Mouse (Mus musculus): Measurements from ENCODE around the gene Nagpa. TPM values are rescaled to one million over a fixed set of nuclear protein-coding genes. Genes with fewer than 3 reads are reported as not detected.
A peak's percentile ranks its signal among the peaks of the same experiment; 100 is the strongest.

The Nagpa gene
- polyA plus RNA-seq, 1 experiment = 12.0 TPM

DNA sequence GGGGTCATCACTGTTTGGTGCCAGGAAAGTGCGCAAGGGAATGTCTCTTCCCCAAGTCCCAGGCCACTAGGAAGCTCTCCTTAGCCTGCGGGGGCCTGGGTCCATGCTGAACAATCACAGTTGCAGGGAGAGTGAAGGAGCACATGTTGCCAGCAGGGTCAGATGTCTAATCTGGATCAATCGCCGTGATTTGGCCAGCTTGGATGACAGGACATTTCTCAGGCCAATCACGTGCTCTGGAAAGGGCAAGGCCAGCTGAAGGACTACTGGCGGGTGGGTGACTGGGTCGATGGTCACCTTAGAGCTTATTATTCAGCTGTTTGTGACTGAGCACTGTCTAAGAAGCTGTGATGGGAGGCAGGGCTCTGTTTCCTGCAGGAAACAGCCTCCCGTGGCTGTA, 19.7 kb downstream of the Nagpa start:
- peaks cover 13% of the 10 kb centered on the region for H3K27me3 ChIP-seq (ENCODE audit: control insufficient read depth, insufficient read depth, insufficient read length)
- TF ChIP-seq TCF3 (IDR thresholded peaks at IDR 0.05; ENCODE audit: insufficient read length, low read depth) = no peak
- no peak for TF ChIP-seq CEBPB (IDR thresholded peaks at IDR 0.05; ENCODE audit: insufficient read depth, poor library complexity, severe bottlenecking)
- TF ChIP-seq USF1 (IDR thresholded peaks at IDR 0.05; ENCODE audit: low read depth) = no peak
- TF ChIP-seq MYOD1 (IDR thresholded peaks at IDR 0.05; ENCODE audit: control insufficient read depth in 1 of 3, insufficient read length in 2 of 3, low read depth in 2 of 3) = no peak
- no peak for TF ChIP-seq REST (IDR thresholded peaks at IDR 0.05; ENCODE audit: insufficient read depth, insufficient read length)
- TF ChIP-seq SRF (IDR thresholded peaks at IDR 0.05; ENCODE audit: control insufficient read depth, insufficient read length, low read depth) = no peak
- TF ChIP-seq MAX (IDR thresholded peaks at IDR 0.05; ENCODE audit: low read depth) = no peak
- no peak for TF ChIP-seq POLR2A (IDR thresholded peaks at IDR 0.05; ENCODE audit: insufficient read length, low read depth)
- no peak for TF ChIP-seq POLR2AphosphoS2 (IDR thresholded peaks at IDR 0.05; ENCODE audit: insufficient read length, low read depth)
- no peak for TF ChIP-seq E2F4 (IDR thresholded peaks at IDR 0.05; ENCODE audit: insufficient read depth)
- TF ChIP-seq MYOG (IDR thresholded peaks at IDR 0.05; ENCODE audit: control insufficient read depth in 1 of 3, insufficient read depth in 1 of 3, insufficient read length in 2 of 3, low read depth in 2 of 3) = no peak
- no peak for TF ChIP-seq TCF12 (IDR thresholded peaks at IDR 0.05; ENCODE audit: insufficient read depth, poor library complexity, severe bottlenecking)
- no peaks in the 10 kb centered on the region for H3K79me2 ChIP-seq (ENCODE audit: control insufficient read depth, insufficient read depth)
- no peak overlapping the region for H3ac ChIP-seq (ENCODE audit: control insufficient read depth, insufficient read length)
- no peaks in the 10 kb centered on the region for H3K36me3 ChIP-seq (ENCODE audit: control insufficient read depth, insufficient read depth)
- peak overlapping the region; percentile 9 for H3K4me2 ChIP-seq (ENCODE audit: low read depth)
- no peak overlapping the region for H3K4me3 ChIP-seq

DNA sequence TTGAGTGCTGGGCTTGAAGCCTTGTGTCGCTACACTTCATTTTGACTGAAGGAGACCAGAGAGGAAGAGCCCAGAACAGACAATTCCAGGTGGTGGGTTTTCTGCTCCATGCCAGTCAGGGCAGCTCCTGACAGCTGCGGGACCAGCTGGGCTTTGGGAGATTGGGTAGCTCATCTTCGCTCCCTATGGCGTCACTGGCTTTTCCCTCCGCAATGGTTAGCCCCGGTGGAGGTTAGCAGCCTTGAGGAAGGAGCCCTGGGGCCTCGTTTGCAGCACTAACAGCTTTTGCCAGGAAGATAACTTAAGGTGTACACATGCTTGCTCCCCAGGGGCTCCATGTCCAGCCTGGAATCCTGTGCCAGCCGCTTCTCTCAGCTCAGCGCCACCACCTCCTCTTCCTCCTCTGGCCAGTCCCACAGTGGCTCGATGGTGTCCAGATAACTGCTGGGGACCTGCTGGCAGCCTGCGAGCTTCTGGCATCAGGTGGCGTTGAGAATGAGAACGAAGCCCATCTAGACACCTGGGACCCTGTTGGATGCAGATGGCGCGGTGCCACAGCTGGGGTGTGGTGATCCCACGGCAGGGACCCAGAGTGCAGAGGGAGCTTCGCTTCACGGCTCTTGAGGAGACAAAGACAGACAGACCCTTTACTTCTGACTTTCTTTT, 20.4 kb downstream of the Nagpa start:
- H3K27me3 ChIP-seq (ENCODE audit: control insufficient read depth, insufficient read depth, insufficient read length) = peaks cover 15% of the 10 kb centered on the region
- no peak overlapping the region for H3ac ChIP-seq (ENCODE audit: control insufficient read depth, insufficient read length)
- no peaks in the 10 kb centered on the region for H3K79me2 ChIP-seq (ENCODE audit: control insufficient read depth, insufficient read depth)
- H3K36me3 ChIP-seq (ENCODE audit: control insufficient read depth, insufficient read depth) = no peaks in the 10 kb centered on the region
- TF ChIP-seq MYOG (IDR thresholded peaks at IDR 0.05; ENCODE audit: control insufficient read depth in 1 of 3, insufficient read depth in 1 of 3, insufficient read length in 2 of 3, low read depth in 2 of 3) (peak in 2 of 3 experiments; percentile 78 to 88), TCF12 (IDR thresholded peaks at IDR 0.05; ENCODE audit: insufficient read depth, poor library complexity, severe bottlenecking) (peak; percentile 41), TCF3 (IDR thresholded peaks at IDR 0.05; ENCODE audit: insufficient read length, low read depth) (peak; percentile 28), USF1 (IDR thresholded peaks at IDR 0.05; ENCODE audit: low read depth) (no peak), POLR2AphosphoS2 (IDR thresholded peaks at IDR 0.05; ENCODE audit: insufficient read length, low read depth) (no peak), E2F4 (IDR thresholded peaks at IDR 0.05; ENCODE audit: insufficient read depth) (no peak), POLR2A (IDR thresholded peaks at IDR 0.05; ENCODE audit: insufficient read length, low read depth) (no peak), SRF (IDR thresholded peaks at IDR 0.05; ENCODE audit: control insufficient read depth, insufficient read length, low read depth) (no peak), REST (IDR thresholded peaks at IDR 0.05; ENCODE audit: insufficient read depth, insufficient read length) (no peak), MAX (IDR thresholded peaks at IDR 0.05; ENCODE audit: low read depth) (no peak), CEBPB (IDR thresholded peaks at IDR 0.05; ENCODE audit: insufficient read depth, poor library complexity, severe bottlenecking) (no peak), MYOD1 (IDR thresholded peaks at IDR 0.05; ENCODE audit: control insufficient read depth in 1 of 3, insufficient read length in 2 of 3, low read depth in 2 of 3) (peak; percentile 25 to 95 (median 88))
- H3K4me2 ChIP-seq (ENCODE audit: low read depth) = peak overlapping the region; percentile 9
- H3K4me3 ChIP-seq = no peak overlapping the region

DNA sequence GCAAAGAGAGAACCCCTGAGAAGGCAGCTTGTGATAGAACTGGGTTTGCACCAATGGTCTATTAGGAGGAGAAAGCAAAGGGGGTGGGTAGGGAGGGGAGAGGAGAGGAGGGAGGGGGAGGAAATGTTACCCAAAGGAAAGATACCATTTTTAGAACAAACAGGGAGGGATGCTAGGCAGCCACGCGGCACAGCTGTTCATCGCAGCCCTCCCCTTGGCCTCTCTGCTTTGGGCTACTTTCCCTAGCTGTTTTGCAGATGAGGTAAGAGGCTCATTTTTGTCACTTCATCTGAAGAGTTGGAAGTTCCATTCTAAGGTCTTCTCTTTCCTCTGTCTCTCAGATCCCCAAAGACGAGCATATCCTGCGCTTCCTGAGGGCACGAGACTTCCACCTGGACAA, 31.2 kb downstream of the Nagpa start:
- Histone ChIP-seq H3ac (ENCODE audit: control insufficient read depth, insufficient read length) (no peak overlapping the region), H3K27me3 (ENCODE audit: control insufficient read depth, insufficient read depth, insufficient read length) (peaks cover 4% of the 10 kb centered on the region), H3K79me2 (ENCODE audit: control insufficient read depth, insufficient read depth) (no peaks in the 10 kb centered on the region), H3K4me2 (ENCODE audit: low read depth) (peak overlapping the region; percentile 26), H3K4me3 (no peak overlapping the region), H3K36me3 (ENCODE audit: control insufficient read depth, insufficient read depth) (no peaks in the 10 kb centered on the region)
- peak; percentile 28 for TF ChIP-seq TCF3 (IDR thresholded peaks at IDR 0.05; ENCODE audit: insufficient read length, low read depth)
- TF ChIP-seq REST (IDR thresholded peaks at IDR 0.05; ENCODE audit: insufficient read depth, insufficient read length) = no peak
- TF ChIP-seq MYOD1 (IDR thresholded peaks at IDR 0.05; ENCODE audit: control insufficient read depth in 1 of 3, insufficient read length in 2 of 3, low read depth in 2 of 3) = peak; percentile 49 to 94 (median 80)
- peak; percentile 61 to 94 (median 87) for TF ChIP-seq MYOG (IDR thresholded peaks at IDR 0.05; ENCODE audit: control insufficient read depth in 1 of 3, insufficient read depth in 1 of 3, insufficient read length in 2 of 3, low read depth in 2 of 3)

DNA sequence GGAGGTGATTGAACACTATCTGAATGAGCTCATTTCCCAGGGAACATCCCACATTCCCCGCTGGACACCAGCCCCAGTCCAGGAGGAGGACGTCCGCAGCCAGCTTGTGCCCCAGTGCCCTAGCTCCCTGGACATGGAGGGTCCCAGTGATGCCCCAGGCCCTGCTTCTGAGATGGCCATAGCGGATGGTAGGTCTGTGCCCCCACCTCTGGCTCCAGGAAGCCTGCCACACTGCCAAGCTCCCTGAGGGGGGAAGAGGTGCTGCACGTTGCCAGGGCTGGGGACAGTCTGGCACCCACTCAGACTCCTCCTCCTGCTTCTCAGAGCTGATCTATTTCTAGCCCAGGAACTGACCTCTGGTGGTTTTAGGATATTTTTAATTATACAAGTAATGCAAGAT, 35.0 kb downstream of the Nagpa start:
- no peak overlapping the region for H3ac ChIP-seq (ENCODE audit: control insufficient read depth, insufficient read length)
- H3K36me3 ChIP-seq (ENCODE audit: control insufficient read depth, insufficient read depth) = no peaks in the 10 kb centered on the region
- no peak overlapping the region for H3K4me3 ChIP-seq
- no peaks in the 10 kb centered on the region for H3K79me2 ChIP-seq (ENCODE audit: control insufficient read depth, insufficient read depth)
- no peaks in the 10 kb centered on the region for H3K27me3 ChIP-seq (ENCODE audit: control insufficient read depth, insufficient read depth, insufficient read length)
- H3K4me2 ChIP-seq (ENCODE audit: low read depth) = peak overlapping the region; percentile 41
- TF ChIP-seq MYOG (IDR thresholded peaks at IDR 0.05; ENCODE audit: control insufficient read depth in 1 of 3, insufficient read depth in 1 of 3, insufficient read length in 2 of 3, low read depth in 2 of 3) = no peak
- no peak for TF ChIP-seq MYOD1 (IDR thresholded peaks at IDR 0.05; ENCODE audit: control insufficient read depth in 1 of 3, insufficient read length in 2 of 3, low read depth in 2 of 3)
- TF ChIP-seq TCF3 (IDR thresholded peaks at IDR 0.05; ENCODE audit: insufficient read length, low read depth) = no peak
- no peak for TF ChIP-seq MAX (IDR thresholded peaks at IDR 0.05; ENCODE audit: low read depth)
- no peak for TF ChIP-seq REST (IDR thresholded peaks at IDR 0.05; ENCODE audit: insufficient read depth, insufficient read length)
- no peak for TF ChIP-seq USF1 (IDR thresholded peaks at IDR 0.05; ENCODE audit: low read depth)
- no peak for TF ChIP-seq POLR2AphosphoS2 (IDR thresholded peaks at IDR 0.05; ENCODE audit: insufficient read length, low read depth)
- no peak for TF ChIP-seq E2F4 (IDR thresholded peaks at IDR 0.05; ENCODE audit: insufficient read depth)
- no peak for TF ChIP-seq SRF (IDR thresholded peaks at IDR 0.05; ENCODE audit: control insufficient read depth, insufficient read length, low read depth)
- TF ChIP-seq TCF12 (IDR thresholded peaks at IDR 0.05; ENCODE audit: insufficient read depth, poor library complexity, severe bottlenecking) = no peak
- TF ChIP-seq POLR2A (IDR thresholded peaks at IDR 0.05; ENCODE audit: insufficient read length, low read depth) = no peak
- TF ChIP-seq CEBPB (IDR thresholded peaks at IDR 0.05; ENCODE audit: insufficient read depth, poor library complexity, severe bottlenecking) = no peak
